Mouse (Mus musculus): ENCODE data around the gene Irf5.

DNA sequence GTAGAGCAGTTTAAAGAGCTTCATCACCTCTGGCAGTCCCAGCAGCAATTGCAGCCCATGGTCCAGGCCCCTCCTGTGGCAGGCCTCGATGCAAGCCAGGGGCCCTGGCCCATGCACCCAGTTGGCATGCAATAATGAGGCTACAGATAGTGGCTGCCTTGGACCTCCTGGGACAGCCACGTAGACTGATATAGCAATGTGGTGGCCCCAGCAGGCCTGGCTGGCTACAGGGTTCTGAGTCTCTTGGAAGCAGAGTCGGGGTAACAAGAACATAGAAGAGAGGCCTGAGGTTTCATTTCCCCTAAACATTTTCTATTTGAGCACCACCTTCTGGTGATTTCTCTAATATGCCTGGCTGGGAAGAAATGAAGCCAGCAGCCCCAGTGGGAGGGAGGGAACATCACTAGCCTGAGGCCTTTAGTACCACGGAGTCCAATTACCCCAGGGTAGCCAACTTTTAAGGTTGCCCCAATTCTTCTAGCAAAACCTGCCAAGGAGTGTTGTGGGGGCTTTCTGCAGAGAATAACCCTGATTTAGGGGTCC, 10.3 kb downstream of the Irf5 start:
- TF ChIP-seq POLR2A (IDR thresholded peaks at IDR 0.05; ENCODE audit: borderline replicate concordance, insufficient read depth, low read length) (no peak), CTCF (IDR thresholded peaks at IDR 0.05; ENCODE audit: borderline replicate concordance, insufficient read depth, low read depth, low read length) (no peak)

All from cerebellum, adult 2 months (tissue).